Mouse (Mus musculus): Measurements from ENCODE around the gene Supt4a. TPM values are rescaled to one million over a fixed set of nuclear protein-coding genes. Genes with fewer than 3 reads are reported as not detected.

Gene Supt4a
- total and polyA plus RNA-seq, 2 experiments = 41.9 to 59.9 TPM

DNA sequence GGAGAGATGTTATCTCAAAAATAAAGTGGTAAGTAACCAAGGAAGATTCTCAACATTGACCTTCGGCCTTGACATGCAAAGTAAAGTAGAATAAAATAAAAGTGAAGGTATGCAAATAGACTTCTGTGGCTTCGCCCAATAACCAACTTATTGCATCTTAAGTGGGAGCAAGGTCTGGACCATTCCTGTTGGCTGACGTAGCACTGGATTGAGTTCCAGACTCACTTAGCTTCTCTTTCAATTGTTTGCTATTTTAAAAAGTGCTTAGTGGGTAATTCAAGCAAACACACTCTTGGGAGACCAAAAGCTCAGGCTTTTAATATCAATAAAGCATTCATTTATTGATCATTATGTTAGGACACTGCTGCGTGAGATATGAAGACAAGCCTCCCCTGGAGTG lies 39.2 kb upstream of the Supt4a start:
- no peak overlapping the region for H3K4me3 ChIP-seq (ENCODE audit: insufficient read depth, low read depth, low read length)
- peaks cover 33% of the 10 kb centered on the region for H3K4me1 ChIP-seq (ENCODE audit: control insufficient read depth, insufficient read depth, low read length)
- 59% methylated on average over 4 of the region's 4 CpGs for WGBS
- DNase-seq (ENCODE audit: extremely low read depth, low read depth, low spot score) = no peak
- no peak overlapping the region for H3K27ac ChIP-seq (replicated peaks; ENCODE audit: insufficient read depth, low read depth, low read length)
- no peak for TF ChIP-seq CTCF (IDR thresholded peaks at IDR 0.05; ENCODE audit: low read depth, low read length)
- no peak for TF ChIP-seq POLR2A (IDR thresholded peaks at IDR 0.05; ENCODE audit: extremely low read depth, insufficient read depth, low read length)
- H3K27me3 ChIP-seq (ENCODE audit: control insufficient read depth, insufficient read depth, low read length) = no peaks in the 10 kb centered on the region
- no peaks in the 10 kb centered on the region for H3K36me3 ChIP-seq (ENCODE audit: control insufficient read depth, insufficient read depth, low read length)
- no peak overlapping the region for H3K9ac ChIP-seq (ENCODE audit: low read depth, low read length)
- H3K79me2 ChIP-seq (ENCODE audit: control insufficient read depth, insufficient read depth, low read length) = peaks cover 13% of the 10 kb centered on the region; the same call in 1 of the 2 replicates

DNA sequence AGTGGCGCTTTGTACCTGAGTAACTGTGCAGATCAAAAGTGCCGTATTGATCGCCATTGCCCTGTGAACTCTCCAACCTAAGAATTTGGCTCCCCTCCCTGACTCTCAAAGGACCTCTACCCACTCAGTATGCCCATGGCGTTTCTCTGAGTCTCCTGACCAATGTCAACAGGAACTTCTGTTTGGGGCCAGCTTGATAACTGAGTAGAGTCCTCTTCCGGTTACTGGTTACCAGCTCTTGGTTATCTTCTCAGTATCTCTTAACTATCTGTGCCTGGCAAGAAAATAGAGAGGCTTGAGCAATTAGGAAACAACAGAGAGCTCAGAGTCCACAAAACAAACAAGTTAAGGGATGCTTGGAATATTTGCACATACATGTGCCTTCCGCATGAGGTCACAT lies 36.2 kb upstream of the Supt4a start:
- peaks cover 45% of the 10 kb centered on the region for H3K4me1 ChIP-seq (ENCODE audit: control insufficient read depth, insufficient read depth, low read length)
- peaks cover 9% of the 10 kb centered on the region; the same call in 1 of the 2 replicates for H3K79me2 ChIP-seq (ENCODE audit: control insufficient read depth, insufficient read depth, low read length)
- peak; percentile 99 for DNase-seq (ENCODE audit: extremely low read depth, low read depth, low spot score)
- no peaks in the 10 kb centered on the region for H3K36me3 ChIP-seq (ENCODE audit: control insufficient read depth, insufficient read depth, low read length)
- H3K27ac ChIP-seq (replicated peaks; ENCODE audit: insufficient read depth, low read depth, low read length) = peak overlapping the region; percentile 88
- WGBS = 18% methylated on average over 6 of the region's 6 CpGs
- H3K4me3 ChIP-seq (ENCODE audit: insufficient read depth, low read depth, low read length) = no peak overlapping the region
- no peak overlapping the region for H3K9ac ChIP-seq (ENCODE audit: low read depth, low read length)
- TF ChIP-seq POLR2A (IDR thresholded peaks at IDR 0.05; ENCODE audit: extremely low read depth, insufficient read depth, low read length) = no peak
- TF ChIP-seq CTCF (IDR thresholded peaks at IDR 0.05; ENCODE audit: low read depth, low read length) = no peak
- no peaks in the 10 kb centered on the region for H3K27me3 ChIP-seq (ENCODE audit: control insufficient read depth, insufficient read depth, low read length)

DNA sequence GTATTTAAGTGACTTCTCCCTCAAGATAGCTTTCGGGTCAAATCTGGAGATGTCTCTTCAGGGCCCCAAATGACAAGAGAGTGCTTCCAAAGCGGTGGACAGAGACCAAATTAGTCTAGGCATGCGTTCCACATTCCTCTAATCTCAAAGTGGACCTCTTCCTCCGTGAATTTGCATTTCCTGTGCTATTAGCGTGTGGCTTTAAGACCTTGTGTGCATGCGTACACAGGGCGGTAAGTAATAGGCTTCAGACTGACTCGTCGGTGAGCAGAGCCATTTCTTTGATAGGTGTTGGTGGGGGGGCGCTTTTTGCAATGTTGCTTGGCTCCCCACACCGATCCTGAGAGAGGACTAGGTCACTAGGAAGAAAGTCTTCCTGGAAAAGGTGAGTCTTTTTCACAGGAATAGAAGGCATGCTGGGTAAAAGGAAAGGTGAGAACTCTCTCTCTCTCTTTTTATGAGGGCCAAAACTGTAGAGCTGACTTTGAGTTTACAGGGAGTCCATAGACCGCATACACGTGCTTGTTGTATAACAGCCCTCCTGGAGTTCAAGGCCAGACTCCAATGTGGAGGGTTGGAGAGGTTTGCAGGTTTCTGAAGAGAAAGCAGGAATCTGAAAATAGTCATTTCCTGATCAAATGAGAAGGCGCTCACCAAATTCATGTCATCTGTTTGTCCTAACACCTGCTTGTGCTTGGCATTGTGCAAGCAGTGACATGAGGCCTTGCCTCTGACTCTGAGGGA lies 35.3 kb upstream of the Supt4a start:
- H3K27me3 ChIP-seq (ENCODE audit: control insufficient read depth, insufficient read depth, low read length) = no peaks in the 10 kb centered on the region
- peaks cover 12% of the 10 kb centered on the region; the same call in 1 of the 2 replicates for H3K79me2 ChIP-seq (ENCODE audit: control insufficient read depth, insufficient read depth, low read length)
- no peak for TF ChIP-seq POLR2A (IDR thresholded peaks at IDR 0.05; ENCODE audit: extremely low read depth, insufficient read depth, low read length)
- no peak for TF ChIP-seq CTCF (IDR thresholded peaks at IDR 0.05; ENCODE audit: low read depth, low read length)
- no peak overlapping the region for H3K4me3 ChIP-seq (ENCODE audit: insufficient read depth, low read depth, low read length)
- WGBS = 22% methylated on average over 14 of the region's 14 CpGs
- peak overlapping the region; percentile 32; the same call in 1 of the 2 replicates for H3K9ac ChIP-seq (ENCODE audit: low read depth, low read length)
- H3K36me3 ChIP-seq (ENCODE audit: control insufficient read depth, insufficient read depth, low read length) = no peaks in the 10 kb centered on the region
- peaks cover 39% of the 10 kb centered on the region for H3K4me1 ChIP-seq (ENCODE audit: control insufficient read depth, insufficient read depth, low read length)
- peak; percentile 84 for DNase-seq (ENCODE audit: extremely low read depth, low read depth, low spot score)
- H3K27ac ChIP-seq (replicated peaks; ENCODE audit: insufficient read depth, low read depth, low read length) = peak overlapping the region; percentile 88

DNA sequence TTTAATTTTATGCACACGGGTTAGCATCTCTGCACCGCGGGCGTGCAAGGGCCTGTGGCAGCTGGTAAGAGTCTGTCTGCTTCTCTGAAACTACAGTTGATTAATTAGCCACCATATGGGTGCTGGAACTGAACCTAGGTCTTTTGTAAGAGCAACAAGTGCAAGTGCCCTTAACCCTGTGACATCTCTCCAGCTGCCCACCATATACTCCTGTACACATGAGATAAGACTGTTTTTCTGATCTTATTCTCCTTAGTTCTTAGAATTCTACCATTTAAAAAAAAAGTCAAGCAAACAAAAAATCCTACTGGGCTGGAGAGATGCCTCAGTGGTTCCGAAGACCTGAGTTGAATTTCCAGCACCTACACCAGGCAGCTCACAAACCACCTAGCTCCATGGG lies 33.7 kb upstream of the Supt4a start:
- Histone ChIP-seq H3K79me2 (ENCODE audit: control insufficient read depth, insufficient read depth, low read length) (peaks cover 15% of the 10 kb centered on the region; the same call in 1 of the 2 replicates), H3K4me3 (ENCODE audit: insufficient read depth, low read depth, low read length) (no peak overlapping the region), H3K4me1 (ENCODE audit: control insufficient read depth, insufficient read depth, low read length) (peaks cover 37% of the 10 kb centered on the region), H3K9ac (ENCODE audit: low read depth, low read length) (no peak overlapping the region), H3K36me3 (ENCODE audit: control insufficient read depth, insufficient read depth, low read length) (no peaks in the 10 kb centered on the region), H3K27ac (replicated peaks; ENCODE audit: insufficient read depth, low read depth, low read length) (peak overlapping the region; percentile 61), H3K27me3 (ENCODE audit: control insufficient read depth, insufficient read depth, low read length) (no peaks in the 10 kb centered on the region)
- WGBS = 86% methylated on average over 5 of the region's 5 CpGs
- no peak for TF ChIP-seq CTCF (IDR thresholded peaks at IDR 0.05; ENCODE audit: low read depth, low read length)
- TF ChIP-seq POLR2A (IDR thresholded peaks at IDR 0.05; ENCODE audit: extremely low read depth, insufficient read depth, low read length) = no peak
- DNase-seq (ENCODE audit: extremely low read depth, low read depth, low spot score) = no peak

DNA sequence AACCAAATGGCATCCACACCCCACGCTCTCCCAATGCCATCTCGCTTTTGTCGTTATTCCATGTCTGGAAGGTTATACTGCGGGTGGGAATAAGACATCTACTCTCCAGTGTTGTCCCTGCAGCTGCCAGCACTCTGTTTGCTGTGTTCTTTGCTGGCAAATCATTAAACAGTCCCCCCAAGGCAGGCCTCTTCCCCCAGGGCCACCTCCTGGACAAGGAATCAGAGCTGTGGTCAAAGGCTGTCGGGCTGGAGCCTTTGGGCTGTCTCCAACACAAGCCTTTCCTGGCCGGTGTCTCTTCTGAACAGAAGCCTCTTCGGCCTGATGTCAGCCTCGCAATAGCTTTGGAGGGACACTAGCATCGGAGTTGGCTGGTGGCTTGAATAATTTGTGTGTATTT lies 33.1 kb upstream of the Supt4a start:
- peak; percentile 94 for DNase-seq (ENCODE audit: extremely low read depth, low read depth, low spot score)
- Histone ChIP-seq H3K9ac (ENCODE audit: low read depth, low read length) (peak overlapping the region; percentile 33; the same call in 1 of the 2 replicates), H3K27ac (replicated peaks; ENCODE audit: insufficient read depth, low read depth, low read length) (peak overlapping the region; percentile 64), H3K36me3 (ENCODE audit: control insufficient read depth, insufficient read depth, low read length) (no peaks in the 10 kb centered on the region), H3K79me2 (ENCODE audit: control insufficient read depth, insufficient read depth, low read length) (peaks cover 19% of the 10 kb centered on the region; the same call in 1 of the 2 replicates), H3K4me1 (ENCODE audit: control insufficient read depth, insufficient read depth, low read length) (peaks cover 37% of the 10 kb centered on the region), H3K4me3 (ENCODE audit: insufficient read depth, low read depth, low read length) (no peak overlapping the region), H3K27me3 (ENCODE audit: control insufficient read depth, insufficient read depth, low read length) (no peaks in the 10 kb centered on the region)
- WGBS = 28% methylated on average over 9 of the region's 9 CpGs
- TF ChIP-seq POLR2A (IDR thresholded peaks at IDR 0.05; ENCODE audit: extremely low read depth, insufficient read depth, low read length) = no peak
- TF ChIP-seq CTCF (IDR thresholded peaks at IDR 0.05; ENCODE audit: low read depth, low read length) = no peak

DNA sequence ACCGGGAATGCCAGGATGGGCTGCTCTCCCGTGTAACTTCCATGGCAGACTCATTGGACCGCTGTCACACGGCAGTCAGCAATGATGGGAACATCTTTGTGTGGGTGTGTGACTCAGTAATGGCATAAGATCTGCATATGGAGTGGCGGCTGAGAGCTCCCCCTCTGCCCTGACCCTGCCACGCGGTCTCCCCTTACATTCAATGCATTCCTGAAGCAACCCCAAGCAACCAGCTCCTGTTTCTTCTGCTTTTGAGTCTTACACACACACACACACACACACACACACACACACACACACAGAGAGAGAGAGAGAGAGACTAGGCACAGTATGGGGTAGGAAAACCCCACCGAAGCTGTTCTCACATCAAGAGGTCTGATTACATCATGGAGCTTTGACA lies 29.8 kb upstream of the Supt4a start:
- Histone ChIP-seq H3K27me3 (ENCODE audit: control insufficient read depth, insufficient read depth, low read length) (no peaks in the 10 kb centered on the region), H3K9ac (ENCODE audit: low read depth, low read length) (no peak overlapping the region), H3K4me3 (ENCODE audit: insufficient read depth, low read depth, low read length) (no peak overlapping the region), H3K79me2 (ENCODE audit: control insufficient read depth, insufficient read depth, low read length) (peaks cover 20% of the 10 kb centered on the region; the same call in 1 of the 2 replicates), H3K36me3 (ENCODE audit: control insufficient read depth, insufficient read depth, low read length) (no peaks in the 10 kb centered on the region), H3K4me1 (ENCODE audit: control insufficient read depth, insufficient read depth, low read length) (peaks cover 17% of the 10 kb centered on the region), H3K27ac (replicated peaks; ENCODE audit: insufficient read depth, low read depth, low read length) (no peak overlapping the region)
- TF ChIP-seq CTCF (IDR thresholded peaks at IDR 0.05; ENCODE audit: low read depth, low read length) (no peak), POLR2A (IDR thresholded peaks at IDR 0.05; ENCODE audit: extremely low read depth, insufficient read depth, low read length) (no peak)
- DNase-seq (ENCODE audit: extremely low read depth, low read depth, low spot score) = no peak
- 73% methylated on average over 8 of the region's 8 CpGs for WGBS

Data from liver, adult 2 months (tissue).